Mouse (Mus musculus) G1E (cell line): ENCODE results near the gene Calhm5.

Source experiments
- CTCF ChIP-seq: IDR thresholded peaks from 2 replicates; pipeline ENCODE4 v1.5.1; 2012; ENCODE audit warnings: low read depth, low read length, inconsistent platforms, mixed read lengths
- GATA2 ChIP-seq: IDR thresholded peaks from 2 replicates; pipeline ENCODE4 v1.6.1; 2012; ENCODE audit warnings: low read depth, low read length, inconsistent platforms, borderline replicate concordance
- POLR2AphosphoS5 ChIP-seq: IDR thresholded peaks from 2 replicates; pipeline ENCODE4 v1.6.1; 2012; ENCODE audit warnings: low read depth, low read length, inconsistent platforms; ENCODE audit not compliant: insufficient replicate concordance
- TAL1 ChIP-seq: conservative IDR thresholded peaks from 2 replicates; pipeline ENCODE4 v1.6.1; 2012; ENCODE audit warnings: low read depth, low read length, inconsistent platforms, mixed read lengths

DNA sequence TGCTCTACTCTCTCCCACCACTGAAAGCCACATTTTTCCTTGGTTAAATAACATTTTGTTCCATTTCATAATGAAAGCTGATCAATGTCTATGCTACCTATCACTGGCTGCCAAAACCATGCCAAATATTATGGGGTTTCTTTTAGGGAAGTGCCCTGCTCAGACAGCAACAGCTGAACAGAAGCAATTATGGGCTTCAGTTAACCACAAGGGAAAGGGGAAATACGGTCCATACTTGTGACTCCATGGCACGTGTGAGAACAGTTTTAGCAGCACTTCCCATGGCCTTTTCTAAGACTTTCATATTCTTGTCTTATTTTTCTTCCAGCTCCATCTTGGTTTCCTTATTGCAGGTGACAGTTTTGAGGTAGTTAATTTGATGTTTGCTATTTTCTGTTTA is 35.0 kb upstream of the Calhm5 start:
- TF ChIP-seq TAL1 (no peak), CTCF (no peak), POLR2AphosphoS5 (no peak), GATA2 (no peak)
